Mouse (Mus musculus) kidney, adult 2 months (tissue): ENCODE data around the gene Plcb3. TPM values are rescaled to one million over a fixed set of nuclear protein-coding genes. Genes with fewer than 3 reads are reported as not detected.

Experiments
- DNase-seq: peaks from one replicate; pipeline ENCODE4 v3.0.0; 2021
- H3K27ac ChIP-seq: fragments of 200-500 bp; 2 replicates; pipeline ENCODE4 v1.5.1; 2012; ENCODE audit warnings: low read depth, low read length, control low read depth, inconsistent platforms; ENCODE audit not compliant: insufficient read depth
- H3K27me3 ChIP-seq: fragments of 200-500 bp; replicated peaks from 2 replicates; pipeline ENCODE4 v1.6.1; 2012; ENCODE audit warnings: mild to moderate bottlenecking, moderate library complexity, low read length, inconsistent platforms; ENCODE audit not compliant: control insufficient read depth, insufficient read depth
- H3K36me3 ChIP-seq: fragments of 200-500 bp; 2 replicates; pipeline ENCODE4 v1.6.1; 2012; ENCODE audit warnings: mild to moderate bottlenecking, moderate library complexity, low read length, inconsistent platforms; ENCODE audit not compliant: control insufficient read depth, insufficient read depth
- H3K4me1 ChIP-seq: fragments of 200-500 bp; 2 replicates; pipeline ENCODE4 v1.6.1; 2011; ENCODE audit warnings: low read length; ENCODE audit not compliant: control insufficient read depth, insufficient read depth
- H3K4me3 ChIP-seq: fragments of 200-500 bp; 2 replicates; pipeline ENCODE4 v1.5.1; 2011; ENCODE audit warnings: mild to moderate bottlenecking, low read depth, low read length, control low read depth; ENCODE audit not compliant: insufficient read depth
- CTCF ChIP-seq: fragments of 200-500 bp; conservative IDR thresholded peaks from 2 replicates; pipeline ENCODE4 v1.5.1; 2011; ENCODE audit warnings: low read depth, mild to moderate bottlenecking, control low read depth, low read length, moderate library complexity, mixed read lengths; ENCODE audit not compliant: insufficient read depth, insufficient read length
- POLR2A ChIP-seq: fragments of 200-500 bp; IDR thresholded peaks from one replicate; pipeline ENCODE4 v1.6.1; 2011; ENCODE audit warnings: low read depth, low read length, control low read depth
- WGBS: fragments of 180-500 bp; shearing (Covaris S2); methylation state at CpG from one replicate; pipeline ENCODE4 v1.1.7; 2018; 5-methylcytosine and 5-hydroxymethylcytosine counted together
- polyA plus RNA-seq: library from polyadenylated mRNA; depleted of rRNA; stranded (reverse); fragments of >200 nt; gene quantifications from 2 replicates; pipeline ENCODE4 v1.2.3, GENCODE M21; 2012

Gene Plcb3
- polyA plus RNA-seq, 1 experiment = 40.2 TPM

- no peaks in the 10 kb centered on the region for H3K36me3 ChIP-seq
- TF ChIP-seq POLR2A (no peak), CTCF (no peak)
- peaks cover 7% of the 10 kb centered on the region; the same call in 1 of the 2 replicates for H3K4me1 ChIP-seq
- no peak overlapping the region for H3K4me3 ChIP-seq
- H3K27ac ChIP-seq = no peak overlapping the region
- no peaks in the 10 kb centered on the region for H3K27me3 ChIP-seq
- no peak for DNase-seq
- 89% methylated on average over 6 of the region's 6 CpGs for WGBS
Measured at GRCm38 (mm10) chr19:6990712-6991111, 14.4 kb upstream of the Plcb3 start.

GRCm38 (mm10) chr19:6989251-6989650, 13.0 kb upstream of the Plcb3 start:
- H3K27ac ChIP-seq = no peak overlapping the region
- no peaks in the 10 kb centered on the region for H3K27me3 ChIP-seq
- WGBS = 92% methylated on average over 8 of the region's 8 CpGs
- H3K36me3 ChIP-seq = no peaks in the 10 kb centered on the region
- DNase-seq = no peak
- no peak for TF ChIP-seq POLR2A
- TF ChIP-seq CTCF = no peak
- H3K4me3 ChIP-seq = no peak overlapping the region
- H3K4me1 ChIP-seq = peaks cover 7% of the 10 kb centered on the region; the same call in 1 of the 2 replicates

GRCm38 (mm10) chr19:6987904-6988285, 11.6 kb upstream of the Plcb3 start:
- peak overlapping the region; percentile 57; the same call in 1 of the 2 replicates for H3K27ac ChIP-seq
- no peak for DNase-seq
- H3K27me3 ChIP-seq = no peaks in the 10 kb centered on the region
- peaks cover 7% of the 10 kb centered on the region; the same call in 1 of the 2 replicates for H3K4me1 ChIP-seq
- 2% methylated on average over 8 of the region's 8 CpGs for WGBS
- peak overlapping the region; percentile 72 for H3K4me3 ChIP-seq
- no peaks in the 10 kb centered on the region for H3K36me3 ChIP-seq
- TF ChIP-seq POLR2A (no peak), CTCF (no peak)

GRCm38 (mm10) chr19:6987061-6987903, 11.0 kb upstream of the Plcb3 start, which contains the start of gene Vegfb:
Vegfb (minus strand) TSS chr19:6987651.
- TF ChIP-seq POLR2A (no peak), CTCF (no peak)
- H3K27ac ChIP-seq = peak within 1 kb of the TSS; percentile 66
- 1% methylated on average over 82 of the region's 85 CpGs for WGBS
- no peaks in the 10 kb centered on the region for H3K36me3 ChIP-seq
- peak within 1 kb of the TSS; percentile 72 for H3K4me3 ChIP-seq
- H3K27me3 ChIP-seq = no peaks in the 10 kb centered on the region
- peak; percentile 76 for DNase-seq
- peaks cover 7% of the 10 kb centered on the region; the same call in 1 of the 2 replicates for H3K4me1 ChIP-seq

- WGBS = 71% methylated on average over 10 of the region's 10 CpGs
- Histone ChIP-seq H3K27me3 (no peaks in the 10 kb centered on the region), H3K4me1 (peaks cover 6% of the 10 kb centered on the region; the same call in 1 of the 2 replicates), H3K4me3 (peak overlapping the region; percentile 72), H3K27ac (0 out of 2 replicates have a peak overlapping the region, but pooled peaks have one; percentile 66), H3K36me3 (no peaks in the 10 kb centered on the region)
- TF ChIP-seq POLR2A (no peak), CTCF (no peak)
- DNase-seq = no peak
Measured at GRCm38 (mm10) chr19:6985951-6986708, 9.9 kb upstream of the Plcb3 start.

GRCm38 (mm10) chr19:6985300-6985699, 9.0 kb upstream of the Plcb3 start:
- H3K36me3 ChIP-seq = no peaks in the 10 kb centered on the region
- H3K4me1 ChIP-seq = peaks cover 6% of the 10 kb centered on the region; the same call in 1 of the 2 replicates
- no peak for DNase-seq
- no peak overlapping the region for H3K27ac ChIP-seq
- no peaks in the 10 kb centered on the region for H3K27me3 ChIP-seq
- no peak overlapping the region for H3K4me3 ChIP-seq
- 86% methylated on average over 19 of the region's 19 CpGs for WGBS
- no peak for TF ChIP-seq CTCF
- no peak for TF ChIP-seq POLR2A
